Comparison of ENCODE assay signal across 48 mouse cellular contexts in genomic region chr8:3736947-3737346, GRCm38 (mm10). TPM values are rescaled to one million over a fixed set of nuclear protein-coding genes. Genes with fewer than 3 reads are reported as not detected.
"Had no signal": no experiment of that assay in that cellular context is flagged by ENCODE, and none has a peak within 500 bp of the region (broad histone marks: within the 10 kb centered on the region; RNA-seq: fewer than 3 reads in every experiment).

No protein-coding gene starts in this region.

- H3K36me3 ChIP-seq: heart, embryonic 10.5 days; heart, embryonic 12.5 days; heart, embryonic 13.5 days; heart, embryonic 15.5 days; hindbrain, embryonic 10.5 days; hindbrain, embryonic 12.5 days; hindbrain, embryonic 13.5 days; hindbrain, embryonic 15.5 days; intestine, embryonic 15.5 days; kidney, embryonic 15.5 days had no signal

- DNase-seq: heart, adult 18-20 months; heart, adult 2 months; heart, postnatal 10 days; heart, postnatal 14 days; heart, postnatal 36 days; heart, postnatal 4 days; kidney, adult 11 months; kidney, adult 18-20 months; kidney, adult 2 months; kidney, adult 8-10 months; kidney, adult 9 months; kidney, postnatal 10 days; kidney, postnatal 14 days; kidney, postnatal 25 days; kidney, postnatal 36 days; kidney, postnatal 4 days; layer of hippocampus, adult 9-11 months had no signal

- H3K4me1 ChIP-seq: heart, embryonic 10.5 days; heart, embryonic 12.5 days; heart, embryonic 13.5 days; heart, embryonic 15.5 days; hindbrain, embryonic 10.5 days; hindbrain, embryonic 12.5 days; hindbrain, embryonic 13.5 days; hindbrain, embryonic 15.5 days; intestine, embryonic 15.5 days; kidney, embryonic 15.5 days had no signal

- H3K27me3 ChIP-seq: heart, embryonic 12.5 days; heart, embryonic 13.5 days; heart, embryonic 15.5 days; hindbrain, embryonic 12.5 days; hindbrain, embryonic 13.5 days; hindbrain, embryonic 15.5 days; intestine, embryonic 15.5 days; kidney, embryonic 15.5 days had no signal

- ATAC-seq: hindbrain, embryonic 16.5 days; hindbrain, postnatal 0 days; inflammation-experienced regulatory T-cells, adult 6 months; intestine, embryonic 15.5 days; intestine, embryonic 16.5 days; intestine, postnatal 0 days had no signal

- H3K4me3 ChIP-seq: heart, adult 2 months; heart, embryonic 10.5 days; heart, embryonic 12.5 days; heart, embryonic 13.5 days; heart, embryonic 15.5 days; hindbrain, embryonic 10.5 days; hindbrain, embryonic 12.5 days; hindbrain, embryonic 13.5 days; hindbrain, embryonic 15.5 days; intestine, embryonic 15.5 days; kidney, embryonic 15.5 days; layer of hippocampus, adult 2 months had no signal

- H3K9me3 ChIP-seq: heart, embryonic 10.5 days; heart, embryonic 12.5 days; heart, embryonic 13.5 days; heart, embryonic 15.5 days; hindbrain, embryonic 10.5 days; hindbrain, embryonic 13.5 days; hindbrain, embryonic 15.5 days; intestine, embryonic 15.5 days; kidney, embryonic 15.5 days had no signal

- H3K27ac ChIP-seq: heart, adult 2 months; heart, embryonic 10.5 days; heart, embryonic 13.5 days; heart, embryonic 15.5 days; hindbrain, embryonic 10.5 days; hindbrain, embryonic 12.5 days; hindbrain, embryonic 13.5 days; hindbrain, embryonic 14.5 days; hindbrain, embryonic 15.5 days; hindbrain, postnatal 0 days; intestine, embryonic 15.5 days; kidney, embryonic 15.5 days; kidney, postnatal 0 days; layer of hippocampus, adult 2 months had no signal

- H3K4me2 ChIP-seq: heart, embryonic 11.5 days; heart, embryonic 12.5 days; heart, embryonic 13.5 days; heart, embryonic 15.5 days; hindbrain, embryonic 12.5 days; hindbrain, embryonic 13.5 days; hindbrain, embryonic 14.5 days; hindbrain, embryonic 15.5 days; intestine, embryonic 15.5 days; kidney, embryonic 15.5 days had no signal

- H3K9ac ChIP-seq: heart, embryonic 12.5 days; heart, embryonic 13.5 days; heart, embryonic 15.5 days; hindbrain, embryonic 12.5 days; hindbrain, embryonic 13.5 days; hindbrain, embryonic 14.5 days; hindbrain, embryonic 15.5 days; intestine, embryonic 15.5 days; kidney, embryonic 15.5 days had no signal

RNA-seq across cellular contexts. Expression of gene Cd209a, which starts 11.8 kb away (rescaled TPM):
- total RNA-seq: heart, postnatal 10 days; heart, postnatal 4 days; hindbrain, postnatal 0 days; layer of hippocampus, postnatal 10 days; layer of hippocampus, postnatal 14 days had no signal
- polyA plus RNA-seq: heart, adult 2 months; heart, embryonic 10.5 days; heart, embryonic 11.5 days; heart, embryonic 12.5 days; heart, embryonic 13.5 days; heart, embryonic 14.5 days; heart, postnatal 0 days; hindbrain, embryonic 10.5 days; hindbrain, embryonic 11.5 days; hindbrain, embryonic 12.5 days; hindbrain, embryonic 13.5 days; hindbrain, embryonic 16.5 days; intestine, embryonic 14.5 days; kidney, embryonic 14.5 days; kidney, embryonic 15.5 days; kidney, embryonic 16.5 days had no signal

RNA-seq across cellular contexts. Expression of gene Clec4g, which starts 16.5 kb away (rescaled TPM):
- total RNA-seq: hematopoietic stem cell, adult 5-6 weeks; hindbrain, postnatal 0 days; layer of hippocampus, adult 18-20 months; layer of hippocampus, adult 2 months; layer of hippocampus, adult 8-10 months; layer of hippocampus, postnatal 10 days; layer of hippocampus, postnatal 14 days had no signal
- polyA plus RNA-seq: hindbrain, embryonic 10.5 days; hindbrain, embryonic 11.5 days; hindbrain, embryonic 13.5 days; hindbrain, embryonic 14.5 days; hindbrain, embryonic 16.5 days; hindbrain, postnatal 0 days; inflammation-experienced regulatory T-cells, adult 6 months; intestine, embryonic 14.5 days; intestine, postnatal 0 days; large intestine, adult 2 months had no signal

RNA-seq across cellular contexts. Expression of gene Fcer2a, which starts 43.0 kb away (rescaled TPM):
- total RNA-seq: hematopoietic stem cell, adult 5-6 weeks; hindbrain, postnatal 0 days; layer of hippocampus, adult 18-20 months; layer of hippocampus, adult 2 months; layer of hippocampus, adult 8-10 months; layer of hippocampus, postnatal 10 days; layer of hippocampus, postnatal 14 days had no signal
- polyA plus RNA-seq: heart, embryonic 14.5 days; heart, embryonic 15.5 days; intestine, postnatal 0 days; kidney, embryonic 16.5 days had no signal
